In genomic region chr8:84536917-84537316, GRCm38 (mm10) we compare ENCODE assay signal across 25 mouse cellular contexts.
DNase-seq lines count a peak whose midpoint lies in the region; ATAC-seq and TF ChIP-seq lines count a peak whose summit lies in the region.
"Had no signal": no experiment of that assay in that cellular context is flagged by ENCODE, and none has a peak within 500 bp of the region (broad histone marks: within the 10 kb centered on the region; RNA-seq: fewer than 3 reads in every experiment).

No protein-coding gene starts in this region.

- no peak for TF ChIP-seq POLR2A in MEL (IDR thresholded peaks at IDR 0.05; ENCODE audit: control insufficient read depth in 1 of 2, insufficient read depth in 1 of 2, low read depth in 1 of 2, low read length in 2 of 2, poor library complexity in 1 of 2)
- no peak for TF ChIP-seq POLR2A in small intestine, adult 2 months (IDR thresholded peaks at IDR 0.05; ENCODE audit: low read depth, low read length)

- ATAC-seq in hindbrain, postnatal 0 days: no peak
- no peak for ATAC-seq in hindbrain, embryonic 16.5 days
- no peak for ATAC-seq in lung, embryonic 14.5 days (ENCODE audit: insufficient read depth)
- ATAC-seq: forebrain, embryonic 13.5 days; liver, embryonic 12.5 days; midbrain, embryonic 13.5 days; Patski had no signal

- peak; percentile 5; the same call in 1 of the 2 replicates for TF ChIP-seq RAD21 in MEL (IDR thresholded peaks at IDR 0.05; ENCODE audit: low read depth, low read length)

- H3K27ac ChIP-seq in hindbrain, postnatal 0 days: no peak overlapping the region
- no peak overlapping the region for H3K27ac ChIP-seq in hindbrain, embryonic 16.5 days (ENCODE audit: low read depth, low read length)
- no peak overlapping the region for H3K27ac ChIP-seq in lung, embryonic 14.5 days (ENCODE audit: low read depth)
- no peak overlapping the region for H3K27ac ChIP-seq in MEL (ENCODE audit: control insufficient read depth, low read depth, low read length)
- no peak overlapping the region for H3K27ac ChIP-seq in small intestine, adult 2 months (ENCODE audit: insufficient read depth, low read depth, low read length)
- H3K27ac ChIP-seq: forebrain, embryonic 13.5 days; heart, embryonic 10.5 days; hindbrain, embryonic 12.5 days; limb, embryonic 10.5 days; liver, embryonic 12.5 days; midbrain, embryonic 13.5 days; neural tube, embryonic 15.5 days had no signal

- no peak overlapping the region for H3K4me2 ChIP-seq in hindbrain, postnatal 0 days (ENCODE audit: low read depth, low read length)
- no peak overlapping the region for H3K4me2 ChIP-seq in hindbrain, embryonic 16.5 days (ENCODE audit: low read length)
- no peak overlapping the region for H3K4me2 ChIP-seq in lung, embryonic 14.5 days
- H3K4me2 ChIP-seq: forebrain, embryonic 13.5 days; hindbrain, embryonic 12.5 days; liver, embryonic 12.5 days; midbrain, embryonic 13.5 days; neural tube, embryonic 15.5 days had no signal

- H3K4me3 ChIP-seq in hindbrain, postnatal 0 days (ENCODE audit: low read length): no peak overlapping the region
- H3K4me3 ChIP-seq in hindbrain, embryonic 16.5 days (ENCODE audit: low read length): no peak overlapping the region
- H3K4me3 ChIP-seq in lung, embryonic 14.5 days (ENCODE audit: low read depth, low read length): no peak overlapping the region
- no peak overlapping the region for H3K4me3 ChIP-seq in MEL (ENCODE audit: control insufficient read depth in 1 of 2, insufficient read depth in 1 of 2, low read depth in 2 of 2, low read length in 2 of 2)
- H3K4me3 ChIP-seq in small intestine, adult 2 months (ENCODE audit: low read depth, low read length): no peak overlapping the region
- H3K4me3 ChIP-seq: erythroblast, embryonic 14.5 days; forebrain, embryonic 13.5 days; heart, embryonic 10.5 days; hindbrain, embryonic 12.5 days; limb, embryonic 10.5 days; liver, embryonic 12.5 days; midbrain, embryonic 13.5 days; myocyte; neural tube, embryonic 15.5 days had no signal

- no peaks in the 10 kb centered on the region for H3K79me2 ChIP-seq in MEL (ENCODE audit: control insufficient read depth, insufficient read depth, low read length, poor library complexity)

- no peak for DNase-seq in hindbrain, postnatal 0 days (ENCODE audit: low spot score)
- DNase-seq in lung, embryonic 14.5 days: no peak
- DNase-seq in lung, postnatal 25 days (ENCODE audit: low spot score): no peak
- DNase-seq in MEL (ENCODE audit: low read depth, low spot score): no peak
- no peak for DNase-seq in frontal cortex, postnatal 14 days (ENCODE audit: low spot score in 2 of 2)
- DNase-seq: adrenal gland, postnatal 25 days; B cell, adult 2 months; cerebellum, adult 9-10 months; heart, postnatal 10 days; kidney, adult 11 months; kidney, postnatal 14 days; lung, postnatal 10 days; spleen, adult 18-20 months had no signal

- H3K36me3 ChIP-seq in hindbrain, postnatal 0 days (ENCODE audit: insufficient read depth, low read length): peaks cover 50% of the 10 kb centered on the region; the same call in 1 of the 2 replicates
- peaks cover 47% of the 10 kb centered on the region for H3K36me3 ChIP-seq in hindbrain, embryonic 16.5 days (ENCODE audit: control insufficient read depth, insufficient read depth, low read length)
- H3K36me3 ChIP-seq in lung, embryonic 14.5 days (ENCODE audit: insufficient read depth): no peaks in the 10 kb centered on the region
- no peaks in the 10 kb centered on the region for H3K36me3 ChIP-seq in MEL (ENCODE audit: control insufficient read depth in 1 of 2, insufficient read depth in 2 of 2, low read length in 2 of 2)
- no peaks in the 10 kb centered on the region for H3K36me3 ChIP-seq in small intestine, adult 2 months (ENCODE audit: control insufficient read depth, insufficient read depth, low read length)
- H3K36me3 ChIP-seq: limb, embryonic 10.5 days; liver, embryonic 12.5 days had no signal

- H3K9ac ChIP-seq in hindbrain, postnatal 0 days (replicated peaks; ENCODE audit: low read length): no peak overlapping the region
- H3K9ac ChIP-seq in hindbrain, embryonic 16.5 days (ENCODE audit: low read depth, low read length): no peak overlapping the region
- no peak overlapping the region for H3K9ac ChIP-seq in lung, embryonic 14.5 days
- H3K9ac ChIP-seq in MEL (ENCODE audit: control insufficient read depth, low read depth, low read length, poor library complexity, severe bottlenecking): no peak overlapping the region
- H3K9ac ChIP-seq: forebrain, embryonic 13.5 days; hindbrain, embryonic 12.5 days; liver, embryonic 12.5 days; midbrain, embryonic 13.5 days; neural tube, embryonic 15.5 days had no signal

- no peaks in the 10 kb centered on the region for H3K4me1 ChIP-seq in hindbrain, postnatal 0 days (ENCODE audit: insufficient read depth, low read length)
- no peaks in the 10 kb centered on the region for H3K4me1 ChIP-seq in hindbrain, embryonic 16.5 days (ENCODE audit: control insufficient read depth, insufficient read depth, low read depth, low read length)
- H3K4me1 ChIP-seq in lung, embryonic 14.5 days (ENCODE audit: insufficient read depth): no peaks in the 10 kb centered on the region
- no peaks in the 10 kb centered on the region for H3K4me1 ChIP-seq in MEL (ENCODE audit: control insufficient read depth in 1 of 2, insufficient read depth in 2 of 2, low read length in 2 of 2)
- H3K4me1 ChIP-seq in small intestine, adult 2 months (ENCODE audit: control insufficient read depth, insufficient read depth, insufficient read length, low read length): no peaks in the 10 kb centered on the region
- H3K4me1 ChIP-seq: forebrain, embryonic 13.5 days; hindbrain, embryonic 12.5 days; limb, embryonic 10.5 days; liver, embryonic 12.5 days; midbrain, embryonic 13.5 days; neural tube, embryonic 15.5 days had no signal

- H3K9me3 ChIP-seq in hindbrain, postnatal 0 days (ENCODE audit: low read length): no peaks in the 10 kb centered on the region
- H3K9me3 ChIP-seq in hindbrain, embryonic 16.5 days (ENCODE audit: control insufficient read depth, low read length): peaks cover 6% of the 10 kb centered on the region; the same call in 1 of the 2 replicates
- H3K9me3 ChIP-seq in lung, embryonic 14.5 days (ENCODE audit: low read depth, low read length): no peaks in the 10 kb centered on the region
- no peaks in the 10 kb centered on the region for H3K9me3 ChIP-seq in MEL (replicated peaks; ENCODE audit: insufficient read depth, low read length)
- H3K9me3 ChIP-seq: forebrain, embryonic 13.5 days; heart, embryonic 10.5 days; limb, embryonic 10.5 days; liver, embryonic 12.5 days; midbrain, embryonic 13.5 days had no signal

- no peak for TF ChIP-seq EP300 in MEL (IDR thresholded peaks at IDR 0.05; ENCODE audit: low read depth in 1 of 2, low read length in 2 of 2)

- TF ChIP-seq CTCF in hindbrain, postnatal 0 days (IDR thresholded peaks at IDR 0.05; ENCODE audit: low read depth): peak; percentile 42; the same call in 1 of the 2 replicates
- TF ChIP-seq CTCF in lung, embryonic 14.5 days (IDR thresholded peaks at IDR 0.05; ENCODE audit: low read depth): 0 out of 2 replicates have a peak, but pooled peaks have one; percentile 10
- TF ChIP-seq CTCF in MEL (IDR thresholded peaks at IDR 0.05 in 2 of 3, conservative IDR thresholded peaks at IDR 0.05 in 1 of 3; ENCODE audit: control insufficient read depth in 1 of 3, insufficient read depth in 1 of 3, low read depth in 2 of 3, low read length in 3 of 3, poor library complexity in 1 of 3, severe bottlenecking in 1 of 3): peak; percentile 33 to 42 (median 39)
- peak; percentile 15; the same call in 1 of the 2 replicates for TF ChIP-seq CTCF in small intestine, adult 2 months (IDR thresholded peaks at IDR 0.05; ENCODE audit: extremely low read depth, insufficient read length, insufficient replicate concordance, low read depth, low read length)

- 82% methylated on average over 5 of the region's 5 CpGs for WGBS in hindbrain, postnatal 0 days
- 83% methylated on average over 5 of the region's 5 CpGs for WGBS in hindbrain, embryonic 16.5 days
- WGBS in lung, embryonic 14.5 days: 80% methylated on average over 5 of the region's 5 CpGs
- 83% methylated on average over 5 of the region's 5 CpGs for WGBS in small intestine, adult 2 months

- H3K27me3 ChIP-seq in hindbrain, postnatal 0 days (ENCODE audit: insufficient read depth, low read length): no peaks in the 10 kb centered on the region
- no peaks in the 10 kb centered on the region for H3K27me3 ChIP-seq in hindbrain, embryonic 16.5 days (replicated peaks; ENCODE audit: control insufficient read depth, insufficient read depth, low read length)
- no peaks in the 10 kb centered on the region for H3K27me3 ChIP-seq in lung, embryonic 14.5 days (ENCODE audit: insufficient read depth, low read length)
- no peaks in the 10 kb centered on the region; a peak in 2 of 4 replicates for H3K27me3 ChIP-seq in MEL (ENCODE audit: control insufficient read depth in 1 of 2, insufficient read depth in 2 of 2, low read length in 2 of 2)
- H3K27me3 ChIP-seq in small intestine, adult 2 months (ENCODE audit: control insufficient read depth, insufficient read depth, low read length): no peaks in the 10 kb centered on the region
- H3K27me3 ChIP-seq: forebrain, embryonic 13.5 days; hindbrain, embryonic 12.5 days; liver, embryonic 12.5 days; midbrain, embryonic 13.5 days; neural tube, embryonic 15.5 days had no signal

TF ChIP-seq in MEL, 35 proteins besides CTCF, POLR2A, EP300 and RAD21:
- TF ChIP-seq USF2 (IDR thresholded peaks at IDR 0.05; ENCODE audit: borderline replicate concordance in 1 of 2, insufficient read depth in 1 of 2, low read depth in 1 of 2, low read length in 2 of 2) (no peak), GABPA (IDR thresholded peaks at IDR 0.05; ENCODE audit: low read depth, low read length) (no peak), MYB (IDR thresholded peaks at IDR 0.05; ENCODE audit: low read depth, low read length) (no peak), NELFE (IDR thresholded peaks at IDR 0.05; ENCODE audit: low read depth, low read length) (no peak)
